Mouse (Mus musculus): ENCODE data around the gene Ptpa. TPM values are rescaled to one million over a fixed set of nuclear protein-coding genes. Genes with fewer than 3 reads are reported as not detected.

The Ptpa gene
- polyA plus RNA-seq, 1 experiment from 2014 or later = 184 TPM

GRCm38 (mm10) chr2:30399191-30400171 lies 16.4 kb upstream of the Ptpa start:
- no peak for ATAC-seq (ENCODE audit: low FRiP score, low TSS enrichment)
- H3K9ac ChIP-seq (replicated peaks; ENCODE audit: low read length) = no peak overlapping the region; the same call in 1 of the 2 replicates
- WGBS = 57% methylated on average over 20 of the region's 20 CpGs

GRCm38 (mm10) chr2:30401581-30401980 lies 14.3 kb upstream of the Ptpa start:
- H3K9me3 ChIP-seq (ENCODE audit: low read length) = no peaks in the 10 kb centered on the region
- H3K27me3 ChIP-seq (ENCODE audit: insufficient read depth, low read length) = no peaks in the 10 kb centered on the region
- no peak overlapping the region for H3K9ac ChIP-seq (replicated peaks; ENCODE audit: low read length)
- H3K4me3 ChIP-seq (ENCODE audit: low read length) = no peak overlapping the region
- H3K36me3 ChIP-seq (ENCODE audit: insufficient read depth, low read length) = peaks cover 48% of the 10 kb centered on the region
- no peak for ATAC-seq (ENCODE audit: low FRiP score, low TSS enrichment)
- no peaks in the 10 kb centered on the region for H3K4me1 ChIP-seq (ENCODE audit: insufficient read depth, low read length)
- no peak overlapping the region for H3K4me2 ChIP-seq (replicated peaks; ENCODE audit: low read depth, low read length)
- no peak overlapping the region for H3K27ac ChIP-seq (ENCODE audit: low read length)
- WGBS = 90% methylated on average over 1 of the region's 1 CpGs

More at GRCm38 (mm10) chr2:30399191-30400171, 16.4 kb upstream of the Ptpa start:
- Histone ChIP-seq H3K9me3 (ENCODE audit: low read length) (no peaks in the 10 kb centered on the region), H3K4me2 (replicated peaks; ENCODE audit: low read depth, low read length) (no peak overlapping the region), H3K4me1 (ENCODE audit: insufficient read depth, low read length) (no peaks in the 10 kb centered on the region), H3K4me3 (ENCODE audit: low read length) (no peak overlapping the region), H3K27ac (ENCODE audit: low read length) (no peak overlapping the region), H3K27me3 (ENCODE audit: insufficient read depth, low read length) (no peaks in the 10 kb centered on the region), H3K36me3 (ENCODE audit: insufficient read depth, low read length) (peaks cover 34% of the 10 kb centered on the region)

- Histone ChIP-seq H3K4me2 (replicated peaks; ENCODE audit: low read depth, low read length) (no peak overlapping the region), H3K27ac (ENCODE audit: low read length) (no peak overlapping the region), H3K9me3 (ENCODE audit: low read length) (no peaks in the 10 kb centered on the region), H3K9ac (replicated peaks; ENCODE audit: low read length) (no peak overlapping the region), H3K27me3 (ENCODE audit: insufficient read depth, low read length) (no peaks in the 10 kb centered on the region), H3K4me1 (ENCODE audit: insufficient read depth, low read length) (no peaks in the 10 kb centered on the region), H3K36me3 (ENCODE audit: insufficient read depth, low read length) (peaks cover 42% of the 10 kb centered on the region), H3K4me3 (ENCODE audit: low read length) (no peak overlapping the region)
- no peak for ATAC-seq (ENCODE audit: low FRiP score, low TSS enrichment)
- WGBS = 84% methylated on average over 9 of the region's 9 CpGs
Observed at GRCm38 (mm10) chr2:30402351-30402826, 13.4 kb upstream of the Ptpa start.

GRCm38 (mm10) chr2:30402843-30403242 lies 13.0 kb upstream of the Ptpa start:
- Histone ChIP-seq H3K27ac (ENCODE audit: low read length) (no peak overlapping the region), H3K4me3 (ENCODE audit: low read length) (no peak overlapping the region), H3K27me3 (ENCODE audit: insufficient read depth, low read length) (no peaks in the 10 kb centered on the region), H3K9me3 (ENCODE audit: low read length) (no peaks in the 10 kb centered on the region), H3K9ac (replicated peaks; ENCODE audit: low read length) (no peak overlapping the region), H3K36me3 (ENCODE audit: insufficient read depth, low read length) (peaks cover 44% of the 10 kb centered on the region), H3K4me1 (ENCODE audit: insufficient read depth, low read length) (no peaks in the 10 kb centered on the region), H3K4me2 (replicated peaks; ENCODE audit: low read depth, low read length) (no peak overlapping the region)
- 57% methylated on average over 2 of the region's 2 CpGs for WGBS
- ATAC-seq (ENCODE audit: low FRiP score, low TSS enrichment) = no peak

- Histone ChIP-seq H3K9me3 (ENCODE audit: low read length) (no peaks in the 10 kb centered on the region), H3K4me1 (ENCODE audit: insufficient read depth, low read length) (no peaks in the 10 kb centered on the region), H3K4me2 (replicated peaks; ENCODE audit: low read depth, low read length) (no peak overlapping the region), H3K4me3 (ENCODE audit: low read length) (no peak overlapping the region), H3K36me3 (ENCODE audit: insufficient read depth, low read length) (peaks cover 50% of the 10 kb centered on the region), H3K9ac (replicated peaks; ENCODE audit: low read length) (no peak overlapping the region), H3K27ac (ENCODE audit: low read length) (no peak overlapping the region), H3K27me3 (ENCODE audit: insufficient read depth, low read length) (no peaks in the 10 kb centered on the region)
- 96% methylated on average over 1 of the region's 1 CpGs for WGBS
- ATAC-seq (ENCODE audit: low FRiP score, low TSS enrichment) = no peak
Observed at GRCm38 (mm10) chr2:30403870-30404269, 12.0 kb upstream of the Ptpa start.

- no peak overlapping the region for H3K4me3 ChIP-seq (ENCODE audit: low read length)
- 82% methylated on average over 2 of the region's 2 CpGs for WGBS
Observed at GRCm38 (mm10) chr2:30407221-30407620, 8.6 kb upstream of the Ptpa start.

GRCm38 (mm10) chr2:30407778-30408177 lies 8.1 kb upstream of the Ptpa start:
- Histone ChIP-seq H3K9me3 (ENCODE audit: low read length) (no peaks in the 10 kb centered on the region), H3K9ac (replicated peaks; ENCODE audit: low read length) (no peak overlapping the region), H3K27ac (ENCODE audit: low read length) (no peak overlapping the region), H3K4me3 (ENCODE audit: low read length) (no peak overlapping the region), H3K27me3 (ENCODE audit: insufficient read depth, low read length) (no peaks in the 10 kb centered on the region), H3K4me1 (ENCODE audit: insufficient read depth, low read length) (no peaks in the 10 kb centered on the region), H3K36me3 (ENCODE audit: insufficient read depth, low read length) (peaks cover 29% of the 10 kb centered on the region), H3K4me2 (replicated peaks; ENCODE audit: low read depth, low read length) (no peak overlapping the region)
- 90% methylated on average over 10 of the region's 10 CpGs for WGBS
- no peak for ATAC-seq (ENCODE audit: low FRiP score, low TSS enrichment)

More at GRCm38 (mm10) chr2:30407221-30407620, 8.6 kb upstream of the Ptpa start:
- Histone ChIP-seq H3K9me3 (ENCODE audit: low read length) (no peaks in the 10 kb centered on the region), H3K27me3 (ENCODE audit: insufficient read depth, low read length) (no peaks in the 10 kb centered on the region), H3K9ac (replicated peaks; ENCODE audit: low read length) (no peak overlapping the region), H3K36me3 (ENCODE audit: insufficient read depth, low read length) (peaks cover 34% of the 10 kb centered on the region), H3K4me1 (ENCODE audit: insufficient read depth, low read length) (no peaks in the 10 kb centered on the region), H3K27ac (ENCODE audit: low read length) (no peak overlapping the region), H3K4me2 (replicated peaks; ENCODE audit: low read depth, low read length) (no peak overlapping the region)
- ATAC-seq (ENCODE audit: low FRiP score, low TSS enrichment) = no peak; the same call in 1 of the 2 replicates

GRCm38 (mm10) chr2:30408452-30409100 lies 7.3 kb upstream of the Ptpa start:
- Histone ChIP-seq H3K4me3 (ENCODE audit: low read length) (no peak overlapping the region), H3K9me3 (ENCODE audit: low read length) (no peaks in the 10 kb centered on the region), H3K9ac (replicated peaks; ENCODE audit: low read length) (no peak overlapping the region), H3K27me3 (ENCODE audit: insufficient read depth, low read length) (no peaks in the 10 kb centered on the region), H3K36me3 (ENCODE audit: insufficient read depth, low read length) (peaks cover 29% of the 10 kb centered on the region), H3K4me2 (replicated peaks; ENCODE audit: low read depth, low read length) (no peak overlapping the region), H3K4me1 (ENCODE audit: insufficient read depth, low read length) (no peaks in the 10 kb centered on the region), H3K27ac (ENCODE audit: low read length) (no peak overlapping the region)
- 84% methylated on average over 8 of the region's 8 CpGs for WGBS
- no peak for ATAC-seq (ENCODE audit: low FRiP score, low TSS enrichment)

GRCm38 (mm10) chr2:30409454-30410176 lies 6.2 kb upstream of the Ptpa start:
- Histone ChIP-seq H3K36me3 (ENCODE audit: insufficient read depth, low read length) (peaks cover 29% of the 10 kb centered on the region), H3K4me3 (ENCODE audit: low read length) (no peak overlapping the region), H3K27ac (ENCODE audit: low read length) (no peak overlapping the region), H3K4me2 (replicated peaks; ENCODE audit: low read depth, low read length) (no peak overlapping the region), H3K27me3 (ENCODE audit: insufficient read depth, low read length) (no peaks in the 10 kb centered on the region), H3K9ac (replicated peaks; ENCODE audit: low read length) (no peak overlapping the region), H3K4me1 (ENCODE audit: insufficient read depth, low read length) (peaks cover 2% of the 10 kb centered on the region), H3K9me3 (ENCODE audit: low read length) (no peaks in the 10 kb centered on the region)
- 84% methylated on average over 5 of the region's 5 CpGs for WGBS
- ATAC-seq (ENCODE audit: low FRiP score, low TSS enrichment) = no peak

Measured in kidney, embryonic 16.5 days (tissue).